Mouse (Mus musculus): ENCODE data around the gene Zbtb16. TPM values are rescaled to one million over a fixed set of nuclear protein-coding genes. Genes with fewer than 3 reads are reported as not detected.

Zbtb16 gene
- total and polyA plus RNA-seq, 3 experiments, result 15.7 to 150 (median 149) TPM

GRCm38 (mm10) chr9:48749168-48749567 lies 86.9 kb downstream of the Zbtb16 start:
- intact Hi-C loops (cut with DNase I), result loop anchor here (2.0 kb wide), 1 partner anchor 34 kb away; no protein-coding TSS in a partner anchor
- 38% methylated on average over 4 of the region's 4 CpGs for WGBS
- Histone ChIP-seq H3K27me3 (ENCODE audit: control insufficient read depth, insufficient read depth, low read length) (no peaks in the 10 kb centered on the region), H3K9ac (ENCODE audit: low read depth, low read length) (no peak overlapping the region), H3K36me3 (ENCODE audit: control insufficient read depth, insufficient read depth, low read length) (peaks cover 44% of the 10 kb centered on the region), H3K4me3 (no peak overlapping the region), H3K79me2 (replicated peaks; ENCODE audit: control insufficient read depth, insufficient read depth, low read length) (0 out of 2 replicates have a peak, but pooled peaks cover 7% of the 10 kb centered on the region), H3K4me1 (ENCODE audit: control insufficient read depth, insufficient read depth, low read length) (peaks cover 44% of the 10 kb centered on the region), H3K27ac (peak overlapping the region; percentile 76)
- DNase-seq, result peak; percentile 64 to 83
- no peak for TF ChIP-seq POLR2A (IDR thresholded peaks at IDR 0.05; ENCODE audit: insufficient read depth, low read depth, low read length)
- TF ChIP-seq CTCF (IDR thresholded peaks at IDR 0.05), result no peak
- TF ChIP-seq EP300 (IDR thresholded peaks at IDR 0.05; ENCODE audit: insufficient read depth, low read depth, low read length), result peak; percentile 88; the same call in 1 of the 2 replicates

- Histone ChIP-seq H3K27me3 (ENCODE audit: control insufficient read depth, insufficient read depth, low read length) (no peaks in the 10 kb centered on the region), H3K27ac (peak overlapping the region; percentile 76), H3K9ac (ENCODE audit: low read depth, low read length) (no peak overlapping the region), H3K4me3 (no peak overlapping the region), H3K79me2 (replicated peaks; ENCODE audit: control insufficient read depth, insufficient read depth, low read length) (0 out of 2 replicates have a peak, but pooled peaks cover 5% of the 10 kb centered on the region), H3K36me3 (ENCODE audit: control insufficient read depth, insufficient read depth, low read length) (peaks cover 42% of the 10 kb centered on the region), H3K4me1 (ENCODE audit: control insufficient read depth, insufficient read depth, low read length) (peaks cover 44% of the 10 kb centered on the region)
- no peak for DNase-seq
- intact Hi-C loops (cut with DNase I), result loop anchor here (2.0 kb wide), 1 partner anchor 34 kb away; no protein-coding TSS in a partner anchor
- WGBS, result 77% methylated on average over 4 of the region's 4 CpGs
- TF ChIP-seq CTCF (IDR thresholded peaks at IDR 0.05), result no peak
- no peak for TF ChIP-seq EP300 (IDR thresholded peaks at IDR 0.05; ENCODE audit: insufficient read depth, low read depth, low read length)
- no peak for TF ChIP-seq POLR2A (IDR thresholded peaks at IDR 0.05; ENCODE audit: insufficient read depth, low read depth, low read length)
These were observed 87.3 kb downstream of the Zbtb16 start for GRCm38 (mm10) chr9:48748761-48749160.

GRCm38 (mm10) chr9:48748216-48748615 lies 87.8 kb downstream of the Zbtb16 start:
- Histone ChIP-seq H3K36me3 (ENCODE audit: control insufficient read depth, insufficient read depth, low read length) (peaks cover 42% of the 10 kb centered on the region), H3K79me2 (replicated peaks; ENCODE audit: control insufficient read depth, insufficient read depth, low read length) (0 out of 2 replicates have a peak, but pooled peaks cover 4% of the 10 kb centered on the region), H3K4me1 (ENCODE audit: control insufficient read depth, insufficient read depth, low read length) (peaks cover 42% of the 10 kb centered on the region), H3K4me3 (no peak overlapping the region), H3K27me3 (ENCODE audit: control insufficient read depth, insufficient read depth, low read length) (no peaks in the 10 kb centered on the region), H3K27ac (peak overlapping the region; percentile 76), H3K9ac (ENCODE audit: low read depth, low read length) (no peak overlapping the region)
- 86% methylated on average over 4 of the region's 4 CpGs for WGBS
- no peak for TF ChIP-seq EP300 (IDR thresholded peaks at IDR 0.05; ENCODE audit: insufficient read depth, low read depth, low read length)
- no peak for TF ChIP-seq POLR2A (IDR thresholded peaks at IDR 0.05; ENCODE audit: insufficient read depth, low read depth, low read length)
- TF ChIP-seq CTCF (IDR thresholded peaks at IDR 0.05), result no peak
- intact Hi-C loops (cut with DNase I), result loop anchor here (2.0 kb wide), 1 partner anchor 35 kb away; no protein-coding TSS in a partner anchor
- DNase-seq, result no peak

- no peak overlapping the region for H3K9ac ChIP-seq (ENCODE audit: low read depth, low read length)
- peak overlapping the region; percentile 86 for H3K27ac ChIP-seq
- H3K4me1 ChIP-seq (ENCODE audit: control insufficient read depth, insufficient read depth, low read length), result peaks cover 47% of the 10 kb centered on the region
- H3K36me3 ChIP-seq (ENCODE audit: control insufficient read depth, insufficient read depth, low read length), result peaks cover 43% of the 10 kb centered on the region
- no peaks in the 10 kb centered on the region for H3K27me3 ChIP-seq (ENCODE audit: control insufficient read depth, insufficient read depth, low read length)
- TF ChIP-seq CTCF (IDR thresholded peaks at IDR 0.05) (no peak), POLR2A (IDR thresholded peaks at IDR 0.05; ENCODE audit: insufficient read depth, low read depth, low read length) (no peak), EP300 (IDR thresholded peaks at IDR 0.05; ENCODE audit: insufficient read depth, low read depth, low read length) (no peak)
- intact Hi-C loops (cut with DNase I), result no loop called here
- WGBS, result 93% methylated on average over 10 of the region's 10 CpGs
- H3K4me3 ChIP-seq, result no peak overlapping the region
- 0 out of 2 replicates have a peak, but pooled peaks cover 4% of the 10 kb centered on the region for H3K79me2 ChIP-seq (replicated peaks; ENCODE audit: control insufficient read depth, insufficient read depth, low read length)
- no peak for DNase-seq
These were observed 89.5 kb downstream of the Zbtb16 start for GRCm38 (mm10) chr9:48746506-48746905.

- no peaks in the 10 kb centered on the region for H3K27me3 ChIP-seq (ENCODE audit: control insufficient read depth, insufficient read depth, low read length)
- H3K9ac ChIP-seq (ENCODE audit: low read depth, low read length), result 0 out of 2 replicates have a peak overlapping the region, but pooled peaks have one; percentile 0
- H3K36me3 ChIP-seq (ENCODE audit: control insufficient read depth, insufficient read depth, low read length), result peaks cover 48% of the 10 kb centered on the region
- H3K4me3 ChIP-seq, result no peak overlapping the region
- WGBS, result 40% methylated on average over 5 of the region's 5 CpGs
- H3K4me1 ChIP-seq (ENCODE audit: control insufficient read depth, insufficient read depth, low read length), result peaks cover 49% of the 10 kb centered on the region
- DNase-seq, result peak in 1 of 2 experiments; percentile 41
- TF ChIP-seq EP300 (IDR thresholded peaks at IDR 0.05; ENCODE audit: insufficient read depth, low read depth, low read length), result no peak
- no peak for TF ChIP-seq POLR2A (IDR thresholded peaks at IDR 0.05; ENCODE audit: insufficient read depth, low read depth, low read length)
- no peak for TF ChIP-seq CTCF (IDR thresholded peaks at IDR 0.05)
- H3K79me2 ChIP-seq (replicated peaks; ENCODE audit: control insufficient read depth, insufficient read depth, low read length), result 0 out of 2 replicates have a peak, but pooled peaks cover 2% of the 10 kb centered on the region
- intact Hi-C loops (cut with DNase I), result no loop called here
- peak overlapping the region; percentile 86 for H3K27ac ChIP-seq
These were observed 90.5 kb downstream of the Zbtb16 start for GRCm38 (mm10) chr9:48745347-48746119.

- peaks cover 46% of the 10 kb centered on the region for H3K36me3 ChIP-seq (ENCODE audit: control insufficient read depth, insufficient read depth, low read length)
- 0 out of 2 replicates have a peak, but pooled peaks cover 1% of the 10 kb centered on the region for H3K79me2 ChIP-seq (replicated peaks; ENCODE audit: control insufficient read depth, insufficient read depth, low read length)
- 40% methylated on average over 13 of the region's 13 CpGs for WGBS
- intact Hi-C loops (cut with DNase I), result no loop called here
- H3K27me3 ChIP-seq (ENCODE audit: control insufficient read depth, insufficient read depth, low read length), result no peaks in the 10 kb centered on the region
- H3K4me1 ChIP-seq (ENCODE audit: control insufficient read depth, insufficient read depth, low read length), result peaks cover 50% of the 10 kb centered on the region
- H3K27ac ChIP-seq, result peak overlapping the region; percentile 69
- DNase-seq, result peak; percentile 83 to 90
- no peak overlapping the region for H3K9ac ChIP-seq (ENCODE audit: low read depth, low read length)
- no peak for TF ChIP-seq CTCF (IDR thresholded peaks at IDR 0.05)
- peak; percentile 96 for TF ChIP-seq EP300 (IDR thresholded peaks at IDR 0.05; ENCODE audit: insufficient read depth, low read depth, low read length)
- TF ChIP-seq POLR2A (IDR thresholded peaks at IDR 0.05; ENCODE audit: insufficient read depth, low read depth, low read length), result no peak; the same call in 1 of the 2 replicates
- H3K4me3 ChIP-seq, result no peak overlapping the region
These were observed 91.1 kb downstream of the Zbtb16 start for GRCm38 (mm10) chr9:48744916-48745315.
